Mouse (Mus musculus) right cerebral cortex, postnatal 14 days (tissue): ENCODE data around the gene Arhgap15.

ENCODE experiments used
- DNase-seq: peaks from one replicate; pipeline ENCODE4 v3.0.0; 2022

Gene Arhgap15

GRCm38 (mm10) chr2:43783759-43784735, 35.4 kb downstream of the Arhgap15 start:
- DNase-seq, result no peak

- no peak for DNase-seq
Observed at GRCm38 (mm10) chr2:43786101-43786500, 37.5 kb downstream of the Arhgap15 start.

- DNase-seq, result peak; percentile 39
Observed at GRCm38 (mm10) chr2:43787141-43787540, 38.5 kb downstream of the Arhgap15 start.

GRCm38 (mm10) chr2:43788484-43788883, 39.9 kb downstream of the Arhgap15 start:
- DNase-seq, result no peak

GRCm38 (mm10) chr2:43790049-43790693, 41.5 kb downstream of the Arhgap15 start:
- DNase-seq, result no peak

GRCm38 (mm10) chr2:43791575-43791974, 43.0 kb downstream of the Arhgap15 start:
- DNase-seq, result no peak

- no peak for DNase-seq
Observed at GRCm38 (mm10) chr2:43793105-43793504, 44.5 kb downstream of the Arhgap15 start.

- no peak for DNase-seq
Observed at GRCm38 (mm10) chr2:43794700-43795099, 46.1 kb downstream of the Arhgap15 start.

- no peak for DNase-seq
Observed at GRCm38 (mm10) chr2:43796448-43796847, 47.8 kb downstream of the Arhgap15 start.

- DNase-seq, result no peak
Observed at GRCm38 (mm10) chr2:43805960-43806744, 57.5 kb downstream of the Arhgap15 start.

GRCm38 (mm10) chr2:43815896-43816787, 67.5 kb downstream of the Arhgap15 start:
- no peak for DNase-seq

GRCm38 (mm10) chr2:43816788-43817581, 68.4 kb downstream of the Arhgap15 start:
- DNase-seq, result peak; percentile 42

GRCm38 (mm10) chr2:43835931-43836330, 87.3 kb downstream of the Arhgap15 start:
- DNase-seq, result no peak

GRCm38 (mm10) chr2:43841644-43842043, 93.0 kb downstream of the Arhgap15 start:
- peak; percentile 29 for DNase-seq

GRCm38 (mm10) chr2:43851195-43851594, 102.6 kb downstream of the Arhgap15 start:
- no peak for DNase-seq

- DNase-seq, result no peak
Observed at GRCm38 (mm10) chr2:43862709-43863108, 114.1 kb downstream of the Arhgap15 start.

GRCm38 (mm10) chr2:43902403-43902973, 153.9 kb downstream of the Arhgap15 start:
- peak; percentile 87 for DNase-seq

GRCm38 (mm10) chr2:43907496-43907895, 158.9 kb downstream of the Arhgap15 start:
- no peak for DNase-seq

GRCm38 (mm10) chr2:43914104-43914503, 165.5 kb downstream of the Arhgap15 start:
- no peak for DNase-seq

GRCm38 (mm10) chr2:43923863-43924340, 175.3 kb downstream of the Arhgap15 start:
- no peak for DNase-seq

- DNase-seq, result no peak
Observed at GRCm38 (mm10) chr2:43931687-43932086, 183.1 kb downstream of the Arhgap15 start.
